In the genomic region with DNA sequence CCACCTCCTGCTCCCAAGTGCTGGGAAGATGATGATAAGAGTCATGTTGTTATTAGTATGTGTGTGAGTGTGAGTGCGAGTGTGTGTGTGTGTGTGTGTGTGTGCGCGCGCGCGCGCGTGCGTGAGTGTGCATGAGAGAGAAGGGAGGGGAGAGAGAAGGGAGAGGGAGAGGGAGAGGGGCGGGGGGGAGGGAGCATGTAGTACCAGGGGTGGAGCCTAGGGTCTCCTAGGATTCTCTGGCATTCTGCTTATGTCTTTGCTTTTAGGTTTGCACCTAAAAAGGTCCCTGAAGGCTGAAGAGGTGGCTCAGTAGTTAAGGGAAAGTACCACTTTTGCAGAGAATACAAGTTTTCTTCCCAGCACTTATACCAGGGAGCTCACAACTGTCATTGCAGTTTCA, we compare ENCODE assay signal across 23 mouse cellular contexts. TPM values are rescaled to one million over a fixed set of nuclear protein-coding genes. Genes with fewer than 3 reads are reported as not detected.
"Had no signal": no experiment of that assay in that cellular context is flagged by ENCODE, and none has a peak within 500 bp of the region (broad histone marks: within the 10 kb centered on the region; RNA-seq: fewer than 3 reads in every experiment).

No protein-coding gene starts in this region.

- H3K36me3 ChIP-seq: neural tube, embryonic 15.5 days; stomach, embryonic 15.5 days had no signal

- H3K9ac ChIP-seq: neural tube, embryonic 15.5 days; stomach, embryonic 15.5 days had no signal

- H3K27me3 ChIP-seq: stomach, embryonic 15.5 days had no signal

- H3K9me3 ChIP-seq: neural tube, embryonic 15.5 days; stomach, embryonic 15.5 days had no signal

- H3K4me2 ChIP-seq: neural tube, embryonic 15.5 days; stomach, embryonic 15.5 days had no signal

- H3K4me1 ChIP-seq: stomach, embryonic 15.5 days had no signal

- DNase-seq: retina, postnatal 1 day; right cerebral cortex, adult 18-20 months; right cerebral cortex, postnatal 14 days; right cerebral cortex, postnatal 25 days; right cerebral cortex, postnatal 4 days; spleen, adult 18-20 months; thymus, adult 18-20 months; thymus, adult 2 months; thymus, postnatal 14 days; thymus, postnatal 25 days; thymus, postnatal 36 days; thymus, postnatal 4 days had no signal

- H3K4me3 ChIP-seq: neural tube, embryonic 15.5 days; stomach, embryonic 15.5 days had no signal

- H3K27ac ChIP-seq: neural tube, embryonic 15.5 days; stomach, embryonic 15.5 days; stomach, postnatal 0 days had no signal

RNA-seq across cellular contexts. Expression of gene Gtsf1l, which starts 7.3 kb away (rescaled TPM):
- total RNA-seq: neutrophil, adult 5-6 weeks had no signal
- polyA plus RNA-seq: neural tube, embryonic 14.5 days; neural tube, embryonic 15.5 days; small intestine, adult 2 months; spleen, adult 2 months; stomach, embryonic 14.5 days; stomach, embryonic 15.5 days; stomach, embryonic 16.5 days; thymus, adult 2 months; thymus, postnatal 0 days; urinary bladder, adult 2 months had no signal
